Comparison of ENCODE assay signal across 18 mouse cellular contexts in genomic region chr4:111624914-111625313, GRCm38 (mm10).
DNase-seq lines count a peak whose midpoint lies in the region; ATAC-seq and TF ChIP-seq lines count a peak whose summit lies in the region.
"Had no signal": no experiment of that assay in that cellular context is flagged by ENCODE, and none has a peak within 500 bp of the region (broad histone marks: within the 10 kb centered on the region; RNA-seq: fewer than 3 reads in every experiment).

No protein-coding gene starts in this region.

- peak; percentile 19 to 29 for DNase-seq in cerebellum, postnatal 10 days
- DNase-seq in cerebellum, adult 2 months, result no peak
- DNase-seq in hindbrain, embryonic 11.5 days (ENCODE audit: low spot score), result no peak
- DNase-seq in hindbrain, embryonic 14.5 days (ENCODE audit: low spot score), result no peak
- DNase-seq in heart, postnatal 25 days (ENCODE audit: low spot score), result peak; percentile 31
- peak; percentile 39 for DNase-seq in lung, postnatal 25 days (ENCODE audit: low spot score)
- no peak for DNase-seq in urinary bladder, postnatal 4 days (ENCODE audit: low spot score in 2 of 2)
- DNase-seq: cerebellum, postnatal 14 days; embryo, embryonic 11 days; kidney, adult 18-20 months; kidney, postnatal 4 days; thymus, postnatal 25 days had no signal

- H3K9me3 ChIP-seq in hindbrain, embryonic 11.5 days (ENCODE audit: control insufficient read depth, low read length), result no peaks in the 10 kb centered on the region
- H3K9me3 ChIP-seq in hindbrain, embryonic 14.5 days (ENCODE audit: control insufficient read depth, low read length), result no peaks in the 10 kb centered on the region
- H3K9me3 ChIP-seq in liver, embryonic 12.5 days (replicated peaks), result no peaks in the 10 kb centered on the region
- H3K9me3 ChIP-seq: heart, embryonic 15.5 days; neural tube, embryonic 13.5 days had no signal

- H3K27ac ChIP-seq in cerebellum, adult 2 months (ENCODE audit: insufficient read depth, low read length), result no peak overlapping the region
- no peak overlapping the region for H3K27ac ChIP-seq in hindbrain, embryonic 11.5 days (ENCODE audit: low read depth, low read length)
- H3K27ac ChIP-seq in hindbrain, embryonic 14.5 days, result no peak overlapping the region
- no peak overlapping the region for H3K27ac ChIP-seq in liver, embryonic 12.5 days
- H3K27ac ChIP-seq: heart, embryonic 15.5 days; hindbrain, postnatal 0 days; neural tube, embryonic 13.5 days had no signal

- TF ChIP-seq CTCF in cerebellum, adult 2 months (IDR thresholded peaks at IDR 0.05; ENCODE audit: borderline replicate concordance, insufficient read depth, low read depth, low read length), result no peak

- no peaks in the 10 kb centered on the region for H3K36me3 ChIP-seq in hindbrain, embryonic 11.5 days (ENCODE audit: control insufficient read depth, insufficient read depth, low read length)
- no peaks in the 10 kb centered on the region for H3K36me3 ChIP-seq in hindbrain, embryonic 14.5 days (replicated peaks; ENCODE audit: control insufficient read depth, insufficient read depth)
- H3K36me3 ChIP-seq in liver, embryonic 12.5 days, result no peaks in the 10 kb centered on the region
- H3K36me3 ChIP-seq: G1E; heart, embryonic 15.5 days; neural tube, embryonic 13.5 days had no signal

- WGBS in cerebellum, adult 2 months, result 28% methylated on average over 5 of the region's 5 CpGs
- 71% methylated on average over 5 of the region's 5 CpGs for WGBS in hindbrain, embryonic 11.5 days
- 53% methylated on average over 5 of the region's 5 CpGs for WGBS in hindbrain, embryonic 14.5 days
- WGBS in liver, embryonic 12.5 days (ENCODE audit: insufficient replicate concordance), result 53% methylated on average over 5 of the region's 5 CpGs

- no peak overlapping the region for H3K9ac ChIP-seq in hindbrain, embryonic 11.5 days (ENCODE audit: low read depth, low read length)
- no peak overlapping the region for H3K9ac ChIP-seq in hindbrain, embryonic 14.5 days
- H3K9ac ChIP-seq in liver, embryonic 12.5 days, result no peak overlapping the region
- H3K9ac ChIP-seq: heart, embryonic 15.5 days; neural tube, embryonic 13.5 days had no signal

- H3K4me3 ChIP-seq in cerebellum, adult 2 months (replicated peaks; ENCODE audit: insufficient read depth, low read depth, low read length), result no peak overlapping the region
- no peak overlapping the region for H3K4me3 ChIP-seq in hindbrain, embryonic 11.5 days (ENCODE audit: low read depth, low read length)
- H3K4me3 ChIP-seq in hindbrain, embryonic 14.5 days (replicated peaks; ENCODE audit: low read length), result no peak overlapping the region
- H3K4me3 ChIP-seq in liver, embryonic 12.5 days, result no peak overlapping the region
- H3K4me3 ChIP-seq: heart, embryonic 15.5 days; neural tube, embryonic 13.5 days had no signal

- no peaks in the 10 kb centered on the region; the same call in 1 of the 2 replicates for H3K4me1 ChIP-seq in cerebellum, adult 2 months (ENCODE audit: control insufficient read depth, insufficient read depth, low read length)
- no peaks in the 10 kb centered on the region for H3K4me1 ChIP-seq in hindbrain, embryonic 11.5 days (replicated peaks; ENCODE audit: control insufficient read depth, insufficient read depth, low read length)
- no peaks in the 10 kb centered on the region for H3K4me1 ChIP-seq in hindbrain, embryonic 14.5 days (replicated peaks; ENCODE audit: control insufficient read depth, insufficient read depth, low read length)
- H3K4me1 ChIP-seq in liver, embryonic 12.5 days, result no peaks in the 10 kb centered on the region
- H3K4me1 ChIP-seq: heart, embryonic 15.5 days; neural tube, embryonic 13.5 days had no signal

- no peak overlapping the region for H3K4me2 ChIP-seq in hindbrain, embryonic 11.5 days (replicated peaks; ENCODE audit: low read depth, low read length)
- H3K4me2 ChIP-seq in hindbrain, embryonic 14.5 days (replicated peaks), result no peak overlapping the region
- no peak overlapping the region for H3K4me2 ChIP-seq in liver, embryonic 12.5 days
- H3K4me2 ChIP-seq: heart, embryonic 15.5 days; neural tube, embryonic 13.5 days had no signal

- ATAC-seq in hindbrain, embryonic 11.5 days (ENCODE audit: low FRiP score), result peak; percentile 42; the same call in 1 of the 2 replicates
- no peak for ATAC-seq in hindbrain, embryonic 14.5 days (ENCODE audit: low FRiP score)
- no peak for ATAC-seq in liver, embryonic 12.5 days
- ATAC-seq: CD4-positive, CD25-positive, alpha-beta regulatory T cell, adult 4 months; hindbrain, postnatal 0 days had no signal

- H3K27me3 ChIP-seq in cerebellum, adult 2 months (ENCODE audit: control insufficient read depth, insufficient read depth, low read length), result no peaks in the 10 kb centered on the region; the same call in 1 of the 2 replicates
- no peaks in the 10 kb centered on the region for H3K27me3 ChIP-seq in hindbrain, embryonic 11.5 days (ENCODE audit: control insufficient read depth, insufficient read depth, low read length)
- H3K27me3 ChIP-seq in hindbrain, embryonic 14.5 days (ENCODE audit: control insufficient read depth, insufficient read depth, low read length), result no peaks in the 10 kb centered on the region
- H3K27me3 ChIP-seq in liver, embryonic 12.5 days (replicated peaks), result no peaks in the 10 kb centered on the region
- H3K27me3 ChIP-seq: heart, embryonic 15.5 days; neural tube, embryonic 13.5 days had no signal

- intact Hi-C loops in heart, postnatal 25 days (cut with DNase I), result loop anchor here (10.0 kb wide), 1 partner anchor 1570 kb away; no protein-coding TSS in a partner anchor

- no peak for TF ChIP-seq POLR2A in cerebellum, adult 2 months (IDR thresholded peaks at IDR 0.05; ENCODE audit: borderline replicate concordance, insufficient read depth, low read length)

Comparison
In these comparisons a context has a peak if more than half of its experiments do, and no peak if none do; other contexts are left out.
1. DNase-seq: peak in cerebellum, postnatal 10 days (2 of 2), heart, postnatal 25 days (single experiment) and lung, postnatal 25 days (single experiment); none in cerebellum, adult 2 months (0 of 2), hindbrain, embryonic 11.5 days (single experiment), hindbrain, embryonic 14.5 days (single experiment) and urinary bladder, postnatal 4 days (0 of 2).